Mouse (Mus musculus) hindbrain, postnatal 0 days (tissue): ENCODE results near the gene Atp23. TPM values are rescaled to one million over a fixed set of nuclear protein-coding genes. Genes with fewer than 3 reads are reported as not detected.

Experiments used
- ATAC-seq: fragments of 200-750 bp; cut with Nextera tagmentation; 2 replicates; pipeline ENCODE4 v1.8.0; 2017; ENCODE audit warnings: mild to moderate bottlenecking, moderate TSS enrichment, moderate library complexity
- DNase-seq: peaks from one replicate; pipeline ENCODE4 v3.0.0-alpha.2; 2015; ENCODE audit warnings: low spot score
- H3K27ac ChIP-seq: fragments of 300-500 bp; sonication (generic); 2 replicates; pipeline ENCODE4 v1.5.1; 2014; ENCODE audit warnings: mild to moderate bottlenecking
- H3K27me3 ChIP-seq: fragments of 300-500 bp; sonication (generic); 2 replicates; pipeline ENCODE4 v1.6.1; 2014; ENCODE audit warnings: low read length, mixed read lengths; ENCODE audit not compliant: insufficient read depth
- H3K36me3 ChIP-seq: fragments of 300-500 bp; sonication (generic); 2 replicates; pipeline ENCODE4 v1.6.1; 2014; ENCODE audit warnings: low read length, mixed read lengths; ENCODE audit not compliant: insufficient read depth
- H3K4me1 ChIP-seq: fragments of 300-500 bp; sonication (generic); 2 replicates; pipeline ENCODE4 v1.6.1; 2014; ENCODE audit warnings: antibody characterized with exemption, low read length, mixed read lengths; ENCODE audit not compliant: insufficient read depth
- H3K4me2 ChIP-seq: fragments of 300-500 bp; sonication (generic); 2 replicates; pipeline ENCODE4 v1.6.1; 2014; ENCODE audit warnings: low read depth, mild to moderate bottlenecking, low read length, moderate library complexity, mixed read lengths
- H3K4me3 ChIP-seq: fragments of 300-500 bp; sonication (generic); 2 replicates; pipeline ENCODE4 v1.5.1; 2014; ENCODE audit warnings: low read length
- H3K9ac ChIP-seq: fragments of 300-500 bp; sonication (generic); replicated peaks from 2 replicates; pipeline ENCODE4 v1.6.1; 2014; ENCODE audit warnings: mild to moderate bottlenecking, low read length, moderate library complexity, mixed read lengths
- H3K9me3 ChIP-seq: fragments of 300-500 bp; sonication (generic); 2 replicates; pipeline ENCODE4 v1.6.1; 2016; ENCODE audit warnings: low read length, mixed read lengths
- CTCF ChIP-seq: IDR thresholded peaks from 2 replicates; pipeline ENCODE4 v1.5.1; 2016; ENCODE audit warnings: antibody characterized with exemption, control low read depth, low read depth
- WGBS: fragments of 180-500 bp; shearing (Covaris S2); extraction: QIAGEN DNeasy Blood & Tissue Kit; methylation state at CpG from one replicate; pipeline ENCODE4 v1.1.7; 2014; 5-methylcytosine and 5-hydroxymethylcytosine counted together
- polyA plus RNA-seq: library from polyadenylated mRNA; unstranded; fragments of >200 nt; fragmentation: Nextera tagmentation; extraction: Ambion mirVana; gene quantifications from 2 replicates; pipeline ENCODE4 v1.2.1, GENCODE M21; 2015
- total RNA-seq: library from RNA; depleted of rRNA; stranded (reverse); fragments of >200 nt; gene quantifications from 2 replicates; pipeline ENCODE4 v1.2.3, GENCODE M21; 2014

The Atp23 gene
- total and polyA plus RNA-seq, 2 experiments from 2014 or later: 12.5 to 20.2 TPM

DNA sequence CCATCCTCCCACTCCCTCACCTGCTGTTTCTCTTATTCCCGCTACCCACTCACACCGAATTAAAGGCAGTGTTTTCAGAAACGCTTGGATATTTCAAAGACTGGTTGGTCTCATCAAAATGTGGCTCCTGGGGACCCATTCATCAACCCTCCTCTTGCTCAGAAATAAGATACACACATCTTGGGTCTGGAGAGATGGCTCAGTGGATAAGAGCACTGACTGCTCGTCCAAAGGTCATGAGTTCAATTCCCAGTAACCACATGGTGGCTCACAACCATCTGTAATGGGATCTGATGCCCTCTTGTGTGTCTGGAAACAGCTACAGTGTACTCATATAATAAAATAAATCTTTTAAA lies 311 bp upstream of the Atp23 start:
- Histone ChIP-seq H3K27ac (no peak overlapping the region), H3K9me3 (no peaks in the 10 kb centered on the region), H3K4me2 (peak overlapping the region; percentile 97), H3K9ac (peak overlapping the region; percentile 70), H3K27me3 (no peaks in the 10 kb centered on the region), H3K36me3 (peaks cover 8% of the 10 kb centered on the region; the same call in 1 of the 2 replicates), H3K4me3 (peak overlapping the region; percentile 80), H3K4me1 (no peaks in the 10 kb centered on the region)
- WGBS: under 1% methylated on average over 4 of the region's 4 CpGs
- ATAC-seq: peak; percentile 34
- no peak for DNase-seq
- no peak for TF ChIP-seq CTCF

DNA sequence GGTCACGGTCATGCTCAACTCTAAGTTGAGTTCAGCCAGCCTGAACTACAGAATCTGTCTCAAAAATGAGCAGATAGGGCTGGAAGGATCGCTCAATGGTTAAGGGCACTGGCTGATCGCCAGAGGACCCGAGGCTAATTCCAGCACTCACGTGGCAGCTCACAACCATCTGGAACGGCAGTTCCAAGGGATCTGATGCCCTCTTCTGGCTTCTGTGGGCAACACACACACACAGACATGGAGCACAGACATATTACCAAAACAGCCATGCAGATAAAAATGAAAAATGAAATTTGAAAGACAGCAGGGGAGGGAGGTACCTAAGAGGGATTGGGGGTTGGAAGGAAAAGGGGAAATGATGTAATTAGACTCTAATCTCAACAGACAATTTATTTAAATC lies 5.3 kb downstream of the Atp23 start:
- no peak overlapping the region for H3K4me2 ChIP-seq
- no peak for TF ChIP-seq CTCF
- no peak overlapping the region for H3K9ac ChIP-seq
- H3K27me3 ChIP-seq: no peaks in the 10 kb centered on the region
- H3K4me1 ChIP-seq: no peaks in the 10 kb centered on the region
- no peak overlapping the region for H3K4me3 ChIP-seq
- WGBS: 55% methylated on average over 6 of the region's 6 CpGs
- ATAC-seq (no peak), DNase-seq (no peak)
- H3K27ac ChIP-seq: no peak overlapping the region
- peaks cover 16% of the 10 kb centered on the region; the same call in 1 of the 2 replicates for H3K36me3 ChIP-seq
- no peaks in the 10 kb centered on the region for H3K9me3 ChIP-seq

DNA sequence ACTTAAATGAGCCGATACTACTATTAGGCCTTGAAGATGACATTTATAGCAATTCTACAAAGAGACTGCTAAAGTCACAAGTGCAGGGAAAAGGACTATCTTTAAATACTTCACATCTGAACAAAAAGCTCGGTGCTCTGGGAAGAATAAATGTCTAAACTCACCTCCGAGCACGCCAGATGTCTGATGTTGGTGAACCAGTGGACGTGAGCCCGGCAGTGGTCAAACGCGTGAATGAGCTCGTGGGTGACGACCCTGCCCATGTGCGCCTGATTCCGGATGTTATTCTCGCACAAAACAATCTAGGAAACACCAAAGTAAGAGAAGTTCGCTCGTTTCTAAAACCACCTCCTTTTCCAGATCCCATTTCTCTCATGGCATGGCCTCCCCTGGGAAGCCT lies 7.1 kb downstream of the Atp23 start:
- Histone ChIP-seq H3K27ac (no peak overlapping the region), H3K27me3 (no peaks in the 10 kb centered on the region), H3K9me3 (no peaks in the 10 kb centered on the region), H3K36me3 (peaks cover 33% of the 10 kb centered on the region), H3K4me2 (no peak overlapping the region), H3K9ac (no peak overlapping the region), H3K4me1 (no peaks in the 10 kb centered on the region), H3K4me3 (no peak overlapping the region)
- WGBS: 97% methylated on average over 15 of the region's 15 CpGs
- ATAC-seq: no peak
- TF ChIP-seq CTCF: no peak
- DNase-seq: no peak

DNA sequence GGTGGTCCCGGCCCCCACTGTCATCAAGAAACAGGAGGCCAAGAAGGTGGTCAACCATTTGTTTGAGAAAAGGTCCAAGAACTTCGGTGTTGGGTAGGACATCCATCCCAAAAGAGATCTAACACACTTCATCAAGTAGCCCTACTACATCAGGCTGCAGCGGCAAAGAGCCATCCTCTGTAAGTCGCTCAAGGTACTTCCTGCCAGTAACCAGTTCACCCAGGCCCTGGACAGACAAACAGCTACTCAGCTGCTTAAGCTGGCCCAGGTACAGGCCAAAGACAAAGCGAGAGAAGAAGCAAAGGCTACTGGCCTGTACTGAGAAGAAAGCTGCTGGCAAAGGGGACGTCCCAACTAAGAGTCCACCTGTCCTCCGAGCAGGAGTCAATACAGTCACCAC lies 8.0 kb downstream of the Atp23 start:
- WGBS: 98% methylated on average over 7 of the region's 7 CpGs
- Histone ChIP-seq H3K27ac (no peak overlapping the region), H3K9ac (no peak overlapping the region), H3K27me3 (no peaks in the 10 kb centered on the region), H3K9me3 (no peaks in the 10 kb centered on the region), H3K4me3 (no peak overlapping the region), H3K4me1 (no peaks in the 10 kb centered on the region), H3K4me2 (no peak overlapping the region), H3K36me3 (peaks cover 31% of the 10 kb centered on the region)
- DNase-seq: no peak
- TF ChIP-seq CTCF: no peak
- ATAC-seq: no peak

DNA sequence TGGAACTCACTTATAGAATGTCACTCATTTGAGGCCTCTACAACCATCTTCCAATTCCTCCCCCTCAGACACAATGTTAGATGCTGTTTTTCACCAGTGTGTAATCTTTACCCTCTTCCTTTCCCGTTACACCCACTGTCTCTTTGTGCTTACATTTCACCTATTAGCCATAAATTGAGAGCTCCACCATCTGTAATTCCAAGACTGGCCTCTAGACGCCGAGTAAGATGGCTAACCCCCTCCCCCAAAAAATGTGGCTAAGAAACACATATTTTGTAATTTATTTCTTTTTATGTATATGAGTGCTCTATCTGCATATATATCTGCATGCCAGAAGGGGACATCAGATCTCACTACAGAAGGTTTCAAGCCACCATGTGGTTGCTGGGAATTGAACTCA lies 27.4 kb downstream of the Atp23 start:
- no peak for TF ChIP-seq CTCF
- H3K4me3 ChIP-seq: no peak overlapping the region
- no peak overlapping the region for H3K4me2 ChIP-seq
- DNase-seq (no peak), ATAC-seq (no peak)
- H3K27me3 ChIP-seq: no peaks in the 10 kb centered on the region
- no peak overlapping the region for H3K9ac ChIP-seq
- WGBS: 94% methylated on average over 3 of the region's 3 CpGs
- H3K4me1 ChIP-seq: no peaks in the 10 kb centered on the region
- no peaks in the 10 kb centered on the region for H3K36me3 ChIP-seq
- no peaks in the 10 kb centered on the region for H3K9me3 ChIP-seq
- H3K27ac ChIP-seq: no peak overlapping the region

DNA sequence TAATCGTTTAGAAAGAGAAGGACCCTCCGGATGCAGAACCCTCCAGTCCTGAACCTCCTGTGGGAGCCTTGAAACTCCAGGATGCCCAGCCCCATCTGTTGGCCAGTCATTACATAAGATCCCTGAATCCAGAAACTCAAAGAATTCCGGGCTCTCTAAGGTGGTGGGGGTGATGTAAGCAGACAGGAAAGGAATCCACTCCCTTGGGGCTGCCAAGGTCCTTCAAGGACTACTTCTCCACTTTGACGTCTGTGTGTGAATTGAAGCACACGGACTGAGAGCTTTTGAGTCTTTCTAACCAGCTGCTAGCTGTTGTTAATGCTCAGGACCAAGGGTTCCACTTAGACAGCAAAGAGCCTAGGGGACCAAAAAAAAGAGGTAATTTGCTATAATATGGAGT lies 28.9 kb downstream of the Atp23 start:
- Histone ChIP-seq H3K27me3 (no peaks in the 10 kb centered on the region), H3K4me2 (no peak overlapping the region), H3K9ac (no peak overlapping the region), H3K9me3 (no peaks in the 10 kb centered on the region), H3K36me3 (no peaks in the 10 kb centered on the region), H3K4me1 (no peaks in the 10 kb centered on the region), H3K27ac (no peak overlapping the region), H3K4me3 (no peak overlapping the region)
- 64% methylated on average over 5 of the region's 5 CpGs for WGBS
- DNase-seq (no peak), ATAC-seq (no peak)
- no peak for TF ChIP-seq CTCF

DNA sequence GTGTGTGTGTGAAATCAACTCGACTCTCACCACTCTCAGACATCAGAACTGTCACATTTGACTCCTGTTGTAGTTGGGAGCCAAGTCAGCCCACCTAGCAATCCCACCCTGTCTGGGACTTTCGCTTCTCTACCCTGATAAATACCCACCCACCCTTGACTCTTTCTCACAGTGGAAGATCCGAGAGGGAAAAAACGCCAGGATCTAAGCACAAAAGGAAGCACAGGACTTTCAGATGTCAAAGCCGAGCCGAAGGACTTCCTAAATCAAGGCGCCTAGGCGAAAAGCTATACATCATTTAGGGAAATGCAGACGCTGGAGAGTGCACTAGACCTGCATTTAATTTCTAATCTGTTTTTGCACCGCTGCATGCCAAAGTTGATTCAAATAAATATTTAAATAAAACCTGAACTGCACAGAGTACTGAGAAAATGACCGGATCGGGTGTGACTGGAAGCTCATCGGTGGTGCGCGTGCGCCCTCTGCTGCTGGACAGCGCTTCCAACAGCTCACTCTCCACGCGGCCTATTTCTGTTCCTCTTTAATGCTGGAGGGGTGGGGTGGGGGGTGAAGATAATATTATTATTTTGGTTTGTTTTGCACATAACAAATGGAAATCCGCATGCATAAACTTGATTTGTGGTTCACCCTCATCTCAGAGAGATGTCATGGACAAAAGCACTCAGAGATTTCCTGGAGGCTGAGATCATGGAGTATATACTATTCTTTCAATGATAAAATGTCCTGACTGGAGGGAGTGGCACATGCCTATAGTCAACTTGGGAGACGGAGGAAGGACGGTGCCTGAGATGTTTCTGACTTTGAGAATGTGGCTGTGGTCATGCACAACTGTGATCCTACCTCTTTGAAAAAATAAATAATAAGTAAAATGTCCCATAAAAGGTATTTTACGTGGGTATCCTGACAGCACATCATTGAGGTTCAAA lies 31.5 kb downstream of the Atp23 start:
- Histone ChIP-seq H3K4me1 (no peaks in the 10 kb centered on the region), H3K36me3 (no peaks in the 10 kb centered on the region), H3K9me3 (no peaks in the 10 kb centered on the region), H3K27me3 (no peaks in the 10 kb centered on the region), H3K27ac (no peak overlapping the region), H3K4me2 (peak overlapping the region; percentile 45), H3K9ac (no peak overlapping the region), H3K4me3 (0 out of 2 replicates have a peak overlapping the region, but pooled peaks have one; percentile 10)
- ATAC-seq (peak; percentile 85), DNase-seq (peak; percentile 85)
- TF ChIP-seq CTCF: peak; percentile 93
- WGBS: 21% methylated on average over 23 of the region's 23 CpGs
